Mouse (Mus musculus): ENCODE results near the gene Tas2r135.

DNA sequence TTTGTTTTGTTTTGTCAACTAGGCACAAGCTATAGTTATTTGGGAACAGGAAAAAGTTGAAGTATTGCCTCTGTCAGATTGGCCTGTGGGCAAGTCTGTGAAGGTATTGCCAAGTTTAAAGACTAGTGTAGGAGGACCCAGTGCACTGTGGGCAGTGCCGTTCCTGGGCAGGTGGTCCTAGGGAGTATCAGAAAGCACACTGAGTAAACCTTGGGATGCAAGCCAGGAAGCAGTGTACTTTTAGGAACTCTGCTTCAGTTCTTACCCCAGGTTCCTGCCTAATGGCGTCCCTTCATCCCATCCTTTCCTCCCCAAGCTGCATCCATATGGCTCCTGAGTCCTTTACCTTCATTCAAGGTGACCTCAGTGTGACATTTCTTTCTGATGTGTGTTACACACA is 30.1 kb upstream of the Tas2r135 start:
- TF ChIP-seq POLR2A (IDR thresholded peaks at IDR 0.05; ENCODE audit: insufficient read depth, low read depth, low read length) (no peak), CTCF (IDR thresholded peaks at IDR 0.05; ENCODE audit: insufficient read depth, low read depth, low read length) (no peak)

Data from olfactory bulb, adult 2 months (tissue).